In the genomic region with DNA sequence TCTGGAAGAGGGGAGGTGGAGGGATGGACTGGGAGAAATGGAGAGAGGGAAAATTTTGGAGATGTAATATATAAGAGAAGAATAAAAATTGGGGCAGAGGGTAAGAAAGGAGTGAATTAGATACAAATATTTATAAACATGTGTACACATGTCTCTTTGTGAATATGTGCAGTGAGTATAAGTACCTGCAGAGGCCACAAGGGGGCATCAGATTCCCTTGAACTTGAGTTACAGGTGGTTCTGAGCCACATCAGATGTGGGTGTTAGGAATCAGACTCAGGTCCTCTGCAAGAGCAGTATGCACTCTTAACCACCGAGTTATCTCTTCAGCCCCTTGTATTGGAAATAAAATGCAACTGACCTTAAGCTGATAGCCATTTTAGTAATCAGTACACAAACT, we compare ENCODE assay signal across 9 mouse cellular contexts. TPM values are rescaled to one million over a fixed set of nuclear protein-coding genes. Genes with fewer than 3 reads are reported as not detected.
DNase-seq lines count a peak whose midpoint lies in the region; ATAC-seq and TF ChIP-seq lines count a peak whose summit lies in the region.
"Had no signal": no experiment of that assay in that cellular context is flagged by ENCODE, and none has a peak within 500 bp of the region (broad histone marks: within the 10 kb centered on the region; RNA-seq: fewer than 3 reads in every experiment).

No protein-coding gene starts in this region.

- no peaks in the 10 kb centered on the region for H3K9me3 ChIP-seq in kidney, embryonic 15.5 days (replicated peaks)
- no peaks in the 10 kb centered on the region for H3K9me3 ChIP-seq in CH12.LX (replicated peaks; ENCODE audit: low read length)
- no peaks in the 10 kb centered on the region for H3K9me3 ChIP-seq in embryonic facial prominence, embryonic 14.5 days (ENCODE audit: control insufficient read depth, low read length)
- H3K9me3 ChIP-seq in liver, embryonic 14.5 days (ENCODE audit: control insufficient read depth, low read length), result no peaks in the 10 kb centered on the region
- H3K9me3 ChIP-seq: liver, embryonic 15.5 days had no signal

- no peak for TF ChIP-seq POLR2A in kidney, adult 2 months (IDR thresholded peaks at IDR 0.05; ENCODE audit: low read depth, low read length)
- TF ChIP-seq POLR2A in CH12.LX (IDR thresholded peaks at IDR 0.05; ENCODE audit: low read depth, low read length), result no peak

- peak; percentile 54 for TF ChIP-seq RAD21 in CH12.LX (IDR thresholded peaks at IDR 0.05; ENCODE audit: low read depth, low read length)

- in situ Hi-C loops in CH12.LX (cut with MboI; ENCODE audit: low pct_ligation_motif_present, low pct_unique_long_range_greater_than_20kb, low sequenced_read_pairs), result no loop called here

- H3K4me3 ChIP-seq in kidney, adult 2 months (ENCODE audit: insufficient read depth, low read depth, low read length), result no peak overlapping the region
- no peak overlapping the region for H3K4me3 ChIP-seq in kidney, embryonic 15.5 days (replicated peaks)
- no peak overlapping the region for H3K4me3 ChIP-seq in CH12.LX (replicated peaks in 1 of 3; ENCODE audit: low read depth in 2 of 3, low read length in 2 of 3, poor library complexity in 1 of 3)
- H3K4me3 ChIP-seq in embryonic facial prominence, embryonic 14.5 days (ENCODE audit: low read depth, low read length), result no peak overlapping the region
- H3K4me3 ChIP-seq in liver, embryonic 14.5 days (ENCODE audit: insufficient read depth in 1 of 2, low read depth in 2 of 2, low read length in 2 of 2), result no peak overlapping the region
- H3K4me3 ChIP-seq: liver, embryonic 15.5 days had no signal

- dilution Hi-C loops in CH12.LX (cut with MboI; ENCODE audit: extremely low pct_ligation_motif_present, extremely low pct_unique_long_range_greater_than_20kb, low sequenced_read_pairs), result no loop called here

- H3K36me3 ChIP-seq in kidney, adult 2 months (ENCODE audit: control insufficient read depth, insufficient read depth, low read length), result peaks cover 4% of the 10 kb centered on the region; the same call in 1 of the 2 replicates
- peaks cover 18% of the 10 kb centered on the region for H3K36me3 ChIP-seq in kidney, embryonic 15.5 days
- peaks cover 0 to 25% of the 10 kb centered on the region in 2 experiments for H3K36me3 ChIP-seq in CH12.LX (replicated peaks in 1 of 2; ENCODE audit: control insufficient read depth in 1 of 2, insufficient read depth in 1 of 2, low read length in 1 of 2)
- 0 out of 2 replicates have a peak, but pooled peaks cover 11% of the 10 kb centered on the region for H3K36me3 ChIP-seq in embryonic facial prominence, embryonic 14.5 days (ENCODE audit: control insufficient read depth, insufficient read depth, low read length)
- no peaks in the 10 kb centered on the region for H3K36me3 ChIP-seq in liver, embryonic 14.5 days (replicated peaks; ENCODE audit: control insufficient read depth, insufficient read depth, low read depth)

- H3K4me1 ChIP-seq in kidney, adult 2 months (ENCODE audit: control insufficient read depth, insufficient read depth, low read length), result peaks cover 6% of the 10 kb centered on the region
- H3K4me1 ChIP-seq in kidney, embryonic 15.5 days, result no peaks in the 10 kb centered on the region
- H3K4me1 ChIP-seq in CH12.LX (ENCODE audit: control insufficient read depth in 1 of 2, insufficient read depth in 2 of 2), result no peaks in the 10 kb centered on the region
- H3K4me1 ChIP-seq in embryonic facial prominence, embryonic 14.5 days (ENCODE audit: control insufficient read depth, insufficient read depth, low read length), result no peaks in the 10 kb centered on the region
- H3K4me1 ChIP-seq in liver, embryonic 14.5 days (replicated peaks; ENCODE audit: control insufficient read depth in 2 of 2, insufficient read depth in 2 of 2, low read length in 1 of 2), result no peaks in the 10 kb centered on the region
- H3K4me1 ChIP-seq: liver, embryonic 15.5 days had no signal

- H3K4me2 ChIP-seq in kidney, embryonic 15.5 days, result no peak overlapping the region
- no peak overlapping the region for H3K4me2 ChIP-seq in CH12.LX (ENCODE audit: insufficient read depth, low read depth, poor library complexity, severe bottlenecking)
- no peak overlapping the region for H3K4me2 ChIP-seq in embryonic facial prominence, embryonic 14.5 days (ENCODE audit: low read depth, low read length)
- no peak overlapping the region for H3K4me2 ChIP-seq in liver, embryonic 14.5 days (ENCODE audit: low read depth)
- H3K4me2 ChIP-seq: liver, embryonic 15.5 days had no signal

- no peak overlapping the region for H3K27ac ChIP-seq in kidney, adult 2 months (ENCODE audit: insufficient read depth, low read depth, low read length)
- H3K27ac ChIP-seq in kidney, embryonic 15.5 days, result no peak overlapping the region
- H3K27ac ChIP-seq in CH12.LX (ENCODE audit: insufficient read depth, low read depth), result no peak overlapping the region
- H3K27ac ChIP-seq in embryonic facial prominence, embryonic 14.5 days (replicated peaks; ENCODE audit: low read depth, low read length), result no peak overlapping the region
- no peak overlapping the region for H3K27ac ChIP-seq in liver, embryonic 14.5 days
- H3K27ac ChIP-seq: liver, embryonic 15.5 days had no signal

- peak; percentile 44 for TF ChIP-seq CTCF in kidney, adult 2 months (conservative IDR thresholded peaks at IDR 0.05; ENCODE audit: insufficient read depth, insufficient read length, low read depth, low read length)
- peak; percentile 46 to 69; a peak in 3 of 4 replicates for TF ChIP-seq CTCF in CH12.LX (conservative IDR thresholded peaks at IDR 0.05 in 1 of 2, IDR thresholded peaks at IDR 0.05 in 1 of 2; ENCODE audit: low read depth in 2 of 2, low read length in 2 of 2)
- TF ChIP-seq CTCF in liver, embryonic 14.5 days (IDR thresholded peaks at IDR 0.05; ENCODE audit: low read depth), result peak; percentile 65

- no peaks in the 10 kb centered on the region for H3K79me2 ChIP-seq in CH12.LX (replicated peaks; ENCODE audit: control insufficient read depth, extremely low read depth, insufficient read depth, poor library complexity, severe bottlenecking)

- DNase-seq in kidney, adult 2 months, result peak; percentile 62
- peak; percentile 44 for DNase-seq in CH12.LX (ENCODE audit: extremely low read depth)
- peak; percentile 9 for DNase-seq in adrenal gland, adult 8-10 months
- peak; percentile 5 for DNase-seq in embryonic facial prominence, embryonic 14.5 days (ENCODE audit: low spot score)
- DNase-seq in liver, embryonic 14.5 days (ENCODE audit: low read depth in 3 of 3, low spot score in 3 of 3), result peak in 2 of 3 experiments; percentile 17 to 26
- peak; percentile 8 to 62 for DNase-seq in spleen, adult 18-20 months

- no peak for TF ChIP-seq EP300 in CH12.LX (IDR thresholded peaks at IDR 0.05; ENCODE audit: low read length)
- no peak for TF ChIP-seq EP300 in liver, embryonic 14.5 days (IDR thresholded peaks at IDR 0.05; ENCODE audit: low read depth)

- 97% methylated on average over 1 of the region's 1 CpGs for WGBS in kidney, adult 2 months
- 88% methylated on average over 1 of the region's 1 CpGs for WGBS in kidney, embryonic 15.5 days
- WGBS in embryonic facial prominence, embryonic 14.5 days, result 88% methylated on average over 1 of the region's 1 CpGs
- 67% methylated on average over 1 of the region's 1 CpGs for WGBS in liver, embryonic 14.5 days (ENCODE audit: insufficient replicate concordance)

- H3K9ac ChIP-seq in kidney, embryonic 15.5 days, result no peak overlapping the region
- no peak overlapping the region for H3K9ac ChIP-seq in CH12.LX (ENCODE audit: insufficient read depth, low read depth)
- H3K9ac ChIP-seq in embryonic facial prominence, embryonic 14.5 days (ENCODE audit: low read depth, low read length), result no peak overlapping the region
- no peak overlapping the region for H3K9ac ChIP-seq in liver, embryonic 14.5 days (replicated peaks)
- H3K9ac ChIP-seq: liver, embryonic 15.5 days had no signal

- H3K27me3 ChIP-seq in kidney, adult 2 months (replicated peaks; ENCODE audit: control insufficient read depth, insufficient read depth, low read length), result no peaks in the 10 kb centered on the region
- H3K27me3 ChIP-seq in kidney, embryonic 15.5 days, result no peaks in the 10 kb centered on the region
- no peaks in the 10 kb centered on the region for H3K27me3 ChIP-seq in CH12.LX (replicated peaks)
- no peaks in the 10 kb centered on the region for H3K27me3 ChIP-seq in embryonic facial prominence, embryonic 14.5 days (replicated peaks; ENCODE audit: control insufficient read depth, insufficient read depth, low read length)
- H3K27me3 ChIP-seq in liver, embryonic 14.5 days (ENCODE audit: control insufficient read depth, insufficient read depth, low read length), result no peaks in the 10 kb centered on the region
- H3K27me3 ChIP-seq: liver, embryonic 15.5 days had no signal

- no peak for ATAC-seq in kidney, embryonic 15.5 days (replicated peaks; ENCODE audit: low FRiP score)
- ATAC-seq in embryonic facial prominence, embryonic 14.5 days (ENCODE audit: low read depth), result no peak
- no peak for ATAC-seq in liver, embryonic 14.5 days (ENCODE audit: insufficient read depth)
- no peak for ATAC-seq in frontal cortex, adult (ENCODE audit: low TSS enrichment)

RNA-seq across cellular contexts. Expression of gene Fam126b, which starts 23.7 kb away (rescaled TPM):
- 5.3 and 5.4 TPM in 2 replicates for polyA plus RNA-seq in kidney, adult 2 months (2012; rRNA removed)
- 8.5 and 9.8 TPM in 2 replicates for polyA plus RNA-seq in kidney, embryonic 15.5 days (2015; fragmentation: Nextera tagmentation; extraction: Ambion mirVana)
- 3.6 and 4.7 TPM in 2 replicates for total RNA-seq in CH12.LX (2012; rRNA removed)
- total RNA-seq in CH12.LX (2014; rRNA removed), result 5.5 and 6.2 TPM in 2 replicates
- polyA plus RNA-seq in CH12.LX (2012; ENCODE audit: insufficient read length, low read depth), result 4.4 and 4.6 TPM in 2 replicates
- 10 to 100 TPM; 32.3 to 50.3 (median 43.5) TPM for total RNA-seq in adrenal gland, adult 8-10 months (2022)
- 8.0 and 8.4 TPM in 2 replicates for polyA plus RNA-seq in embryonic facial prominence, embryonic 14.5 days (2014; fragmentation: Nextera tagmentation; extraction: Ambion mirVana)
- polyA plus RNA-seq in liver, embryonic 14.5 days (2012; rRNA removed), result 0.63 and 0.95 TPM in 2 replicates
- polyA plus RNA-seq in liver, embryonic 14.5 days (2014; fragmentation: Nextera tagmentation; extraction: Ambion mirVana), result 2.4 and 2.9 TPM in 2 replicates

RNA-seq across cellular contexts. Expression of gene Ndufb3, which starts 23.7 kb away (rescaled TPM):
- polyA plus RNA-seq in kidney, adult 2 months (2012; rRNA removed), result 116 and 197 TPM in 2 replicates
- 181 and 206 TPM in 2 replicates for polyA plus RNA-seq in kidney, embryonic 15.5 days (2015; fragmentation: Nextera tagmentation; extraction: Ambion mirVana)
- total RNA-seq in CH12.LX (2012; rRNA removed) (139 and 145 TPM in 2 replicates), CH12.LX (2014; rRNA removed) (184 and 210 TPM in 2 replicates)
- 62.9 and 89.6 TPM in 2 replicates for polyA plus RNA-seq in CH12.LX (2012; ENCODE audit: insufficient read length, low read depth)
- total RNA-seq in adrenal gland, adult 8-10 months (2022), result 100 to 1,000 TPM in 3 of 4 experiments, 10 to 100 TPM in 1; 92.6 to 154 (median 113) TPM
- 160 and 176 TPM in 2 replicates for polyA plus RNA-seq in embryonic facial prominence, embryonic 14.5 days (2014; fragmentation: Nextera tagmentation; extraction: Ambion mirVana)
- polyA plus RNA-seq in liver, embryonic 14.5 days (2012; rRNA removed), result 43.5 and 93.3 TPM in 2 replicates
- 118 and 123 TPM in 2 replicates for polyA plus RNA-seq in liver, embryonic 14.5 days (2014; fragmentation: Nextera tagmentation; extraction: Ambion mirVana)

RNA-seq across cellular contexts. Expression of gene Orc2, which starts 57.5 kb away (rescaled TPM):
- polyA plus RNA-seq in kidney, adult 2 months (2012; rRNA removed), result 7.0 and 8.7 TPM in 2 replicates
- polyA plus RNA-seq in kidney, embryonic 15.5 days (2015; fragmentation: Nextera tagmentation; extraction: Ambion mirVana), result 31.7 and 33.3 TPM in 2 replicates
- total RNA-seq in CH12.LX (2012; rRNA removed) (48.6 and 62.7 TPM in 2 replicates), CH12.LX (2014; rRNA removed) (151 and 176 TPM in 2 replicates)
- 99.1 and 104 TPM in 2 replicates for polyA plus RNA-seq in CH12.LX (2012; ENCODE audit: insufficient read length, low read depth)
- 10 to 100 TPM; 20.9 to 29.4 (median 24.9) TPM for total RNA-seq in adrenal gland, adult 8-10 months (2022)
- 31.6 and 32.5 TPM in 2 replicates for polyA plus RNA-seq in embryonic facial prominence, embryonic 14.5 days (2014; fragmentation: Nextera tagmentation; extraction: Ambion mirVana)
- 17.7 and 21.2 TPM in 2 replicates for polyA plus RNA-seq in liver, embryonic 14.5 days (2012; rRNA removed)
- polyA plus RNA-seq in liver, embryonic 14.5 days (2014; fragmentation: Nextera tagmentation; extraction: Ambion mirVana), result 39.0 and 40.0 TPM in 2 replicates

Comparison
In these comparisons a context has a peak if more than half of its experiments do, and no peak if none do; other contexts are left out.
1. DNase-seq: peak in every context shown above with its lines; median percentile 62 in kidney, adult 2 months; 44 in CH12.LX; 35 in spleen, adult 18-20 months; 22 in liver, embryonic 14.5 days; 9 in adrenal gland, adult 8-10 months; 5 in embryonic facial prominence, embryonic 14.5 days.